Mouse (Mus musculus) forelimb bud, embryonic 11.5 days (tissue): Measurements from ENCODE around the gene Bag6.

Experiments
- DNase-seq: peaks from one replicate; pipeline ENCODE4 v3.0.0-alpha.2; 2012; ENCODE audit warnings: low read depth, low spot score

Gene Bag6

DNA sequence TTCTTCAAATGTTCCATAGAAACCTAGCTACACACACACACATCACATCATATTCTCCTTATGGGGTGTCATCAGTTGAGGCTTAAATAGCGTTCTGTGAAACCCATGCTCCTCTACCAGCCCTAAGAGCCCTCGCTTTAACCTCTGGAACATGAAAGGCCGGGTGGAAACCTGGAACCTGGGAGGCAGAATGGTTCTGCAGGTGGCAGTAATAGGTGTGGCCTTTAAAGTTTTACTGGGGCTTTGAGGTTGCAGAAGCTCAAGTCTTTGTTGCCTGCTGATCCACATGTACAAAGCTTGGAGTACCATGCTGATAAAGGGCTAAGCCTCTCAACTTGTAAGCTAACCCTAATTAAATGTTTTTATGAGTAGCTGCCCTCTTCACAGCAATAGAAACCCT, 12.4 kb downstream of the Bag6 start:
- DNase-seq: peak; percentile 25

DNA sequence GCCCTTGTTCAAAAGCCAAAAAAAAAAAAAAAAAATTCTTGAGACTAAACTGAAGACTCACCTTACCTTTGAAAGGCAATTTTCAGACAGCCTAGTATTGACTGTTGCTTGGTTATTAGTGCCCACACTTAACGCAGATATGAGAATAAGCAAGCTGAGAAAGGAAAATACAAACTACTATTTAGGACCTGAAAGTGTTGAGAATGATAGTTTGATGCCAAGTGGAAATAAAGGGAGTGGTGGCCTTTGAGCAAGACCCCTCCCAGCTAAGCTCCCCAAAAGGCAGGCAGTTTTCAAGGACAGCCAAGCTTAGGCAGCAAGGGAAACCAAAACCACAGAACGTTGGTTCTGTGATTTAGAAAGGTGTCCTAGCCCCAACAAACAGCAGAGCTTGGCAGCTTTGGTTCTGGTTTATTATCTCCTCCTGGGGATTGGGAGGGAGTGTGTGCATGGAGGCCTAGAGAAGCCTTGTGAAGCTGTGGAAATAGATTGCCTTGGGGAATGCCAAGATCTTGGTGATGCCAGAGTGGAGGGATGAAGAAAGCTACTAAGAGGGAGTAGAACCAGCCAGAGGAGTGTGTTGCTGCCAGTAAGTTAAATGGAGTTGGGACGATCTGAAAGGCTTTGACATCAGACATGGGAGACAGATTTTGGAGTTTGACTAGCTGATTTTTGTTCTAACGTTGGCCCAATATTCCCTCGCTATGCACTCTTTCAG, 13.1 kb downstream of the Bag6 start:
- DNase-seq: no peak

DNA sequence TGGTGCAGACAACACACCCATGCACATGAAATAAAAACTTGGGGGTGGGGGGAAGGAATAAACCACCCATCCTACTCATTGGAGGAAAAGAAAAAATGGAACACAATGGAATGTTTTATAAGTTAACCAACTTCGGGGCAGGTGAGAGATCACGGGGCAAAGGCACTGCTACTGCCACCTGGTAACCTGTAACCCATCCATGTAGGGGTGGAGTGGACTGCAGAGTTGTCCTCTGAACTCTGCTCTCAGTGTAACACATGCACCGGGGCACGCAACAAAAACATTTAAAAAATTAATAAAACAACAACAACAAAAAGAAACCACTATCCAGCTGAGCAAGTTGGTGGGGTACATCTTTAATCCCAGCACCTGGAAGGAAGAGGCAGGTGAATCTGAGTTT, 17.1 kb downstream of the Bag6 start:
- DNase-seq: no peak

DNA sequence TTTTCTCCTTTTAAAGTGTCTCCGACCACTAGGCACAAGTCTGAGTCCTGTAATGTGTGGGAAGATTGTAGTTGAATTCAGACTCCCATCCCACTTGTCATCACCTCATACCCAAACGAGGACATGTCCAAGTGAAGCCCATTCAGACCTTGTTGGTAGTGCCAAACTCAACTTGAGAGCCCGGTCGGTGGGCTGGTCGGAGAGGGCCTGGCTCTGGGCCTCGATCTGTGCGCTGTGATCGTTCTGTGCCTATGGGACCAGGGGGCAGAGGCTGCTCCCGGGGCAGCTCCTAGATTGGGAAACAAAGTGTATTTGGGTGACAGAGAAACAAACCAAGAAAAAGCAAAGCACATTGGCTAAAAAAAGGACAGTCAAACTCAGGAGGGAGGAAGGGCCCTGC, 18.1 kb downstream of the Bag6 start:
- DNase-seq: no peak

DNA sequence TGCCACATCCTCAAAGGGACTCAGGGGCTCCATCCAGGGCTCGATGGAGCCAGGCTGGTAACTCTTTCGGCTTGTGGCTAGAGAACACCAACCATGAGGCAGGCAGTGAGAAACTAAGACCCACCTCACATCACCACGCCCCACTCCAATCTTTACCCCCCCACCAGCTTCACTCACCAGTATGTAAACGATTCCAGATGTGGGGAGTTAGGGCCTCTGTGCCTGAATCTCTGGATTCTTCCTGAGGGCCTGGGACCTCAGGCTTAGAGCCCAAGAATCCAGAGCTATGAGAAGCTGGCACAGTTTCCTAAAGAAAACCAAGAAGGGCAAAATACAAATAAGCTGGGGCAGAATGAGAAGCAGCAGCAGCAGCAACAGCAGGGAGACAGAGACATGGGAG, 19.0 kb downstream of the Bag6 start:
- no peak for DNase-seq

DNA sequence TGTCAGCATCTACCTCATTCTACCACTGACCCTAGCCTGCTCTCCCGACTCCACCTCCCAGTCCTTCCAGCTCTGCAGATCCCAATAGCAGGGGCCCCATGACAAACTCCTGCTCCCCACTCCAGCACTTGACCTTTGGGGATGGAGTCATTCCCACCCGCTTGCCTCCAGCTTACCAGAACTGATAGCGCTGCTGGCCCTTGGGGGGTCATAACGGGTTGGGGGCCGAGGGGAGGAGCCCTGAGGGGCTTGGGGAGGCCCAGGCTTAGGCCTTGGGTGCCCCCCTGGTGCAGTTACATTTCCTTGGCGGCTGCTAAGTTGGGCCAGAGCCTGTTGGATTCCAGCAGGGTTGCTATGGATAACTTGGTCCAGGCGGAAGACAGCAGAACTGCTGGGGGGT, 19.6 kb downstream of the Bag6 start:
- DNase-seq: no peak

DNA sequence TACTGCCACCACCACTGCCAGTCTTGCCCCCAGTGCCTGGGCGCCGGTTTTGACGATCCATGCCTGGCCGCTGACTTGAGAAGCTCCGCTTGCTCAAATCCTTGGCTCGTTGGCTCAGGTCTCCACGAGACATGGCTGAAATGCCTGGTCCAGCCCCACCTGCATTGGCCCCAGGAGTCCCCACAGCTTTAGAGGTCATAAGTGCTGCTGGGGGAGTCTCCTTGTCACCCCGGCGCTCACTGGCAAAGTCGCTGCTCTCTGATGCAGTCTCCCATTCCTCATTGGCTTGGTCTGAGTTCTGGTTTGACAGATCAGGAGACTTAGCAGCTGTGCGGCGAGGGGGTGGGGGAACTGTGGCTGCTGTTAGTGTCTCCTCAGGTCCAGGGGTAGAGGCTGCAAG, 20.5 kb downstream of the Bag6 start:
- DNase-seq: no peak

DNA sequence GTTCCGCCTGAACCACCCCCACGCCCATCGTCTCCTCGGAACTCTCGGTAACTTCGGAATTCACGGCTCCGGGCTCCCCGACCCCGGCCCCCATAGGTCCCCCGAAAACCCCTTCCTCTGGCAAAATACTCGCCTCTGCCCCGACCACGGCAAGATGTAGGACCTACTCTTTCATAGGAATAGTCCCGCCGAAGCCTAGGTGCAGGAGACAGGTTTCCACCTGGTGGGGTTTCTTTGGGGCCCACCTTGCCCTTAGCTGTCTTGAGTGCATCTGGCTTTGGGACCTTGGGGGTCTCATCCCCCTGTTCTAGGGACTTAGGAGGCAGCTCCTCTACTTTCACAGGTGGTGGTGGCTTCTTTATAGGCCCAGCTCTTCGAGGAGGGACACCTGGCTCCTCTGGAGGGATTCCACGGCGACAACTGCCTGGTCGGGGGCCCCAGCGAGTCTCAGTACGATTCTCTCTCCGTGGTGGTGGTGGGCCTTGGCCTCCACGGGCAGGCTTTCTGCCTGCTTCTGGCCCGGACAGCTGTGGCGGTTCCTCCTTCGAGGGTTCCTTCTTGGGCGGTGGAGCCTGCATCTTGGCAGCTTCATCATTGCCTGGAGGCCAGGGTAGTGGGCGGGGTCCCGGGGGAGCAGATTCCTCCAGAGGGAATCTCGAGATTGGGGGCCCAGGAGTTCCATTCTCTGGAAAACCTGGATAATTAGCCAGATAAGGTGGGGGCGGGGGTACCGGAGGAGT, 21.7 kb downstream of the Bag6 start:
- DNase-seq: no peak

DNA sequence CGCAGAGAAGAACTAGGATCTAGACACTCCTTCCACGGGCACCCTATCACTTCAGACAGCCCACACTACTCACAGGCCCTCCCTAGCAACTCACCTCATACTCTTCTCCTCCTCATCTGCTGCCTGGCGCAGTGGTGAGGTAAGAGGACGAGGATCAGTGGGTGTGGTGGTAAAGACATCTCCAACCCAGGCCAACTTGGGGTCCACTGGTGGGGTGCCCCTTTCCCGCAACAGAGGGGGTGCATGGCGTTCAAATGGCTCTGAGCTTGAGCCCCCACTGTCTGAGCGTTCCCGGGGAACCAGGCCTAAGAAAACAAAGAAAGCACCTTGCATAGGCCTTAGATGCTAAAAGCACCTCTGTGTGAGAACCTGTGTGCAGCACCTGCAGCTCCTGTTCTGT, 22.3 kb downstream of the Bag6 start:
- no peak for DNase-seq

DNA sequence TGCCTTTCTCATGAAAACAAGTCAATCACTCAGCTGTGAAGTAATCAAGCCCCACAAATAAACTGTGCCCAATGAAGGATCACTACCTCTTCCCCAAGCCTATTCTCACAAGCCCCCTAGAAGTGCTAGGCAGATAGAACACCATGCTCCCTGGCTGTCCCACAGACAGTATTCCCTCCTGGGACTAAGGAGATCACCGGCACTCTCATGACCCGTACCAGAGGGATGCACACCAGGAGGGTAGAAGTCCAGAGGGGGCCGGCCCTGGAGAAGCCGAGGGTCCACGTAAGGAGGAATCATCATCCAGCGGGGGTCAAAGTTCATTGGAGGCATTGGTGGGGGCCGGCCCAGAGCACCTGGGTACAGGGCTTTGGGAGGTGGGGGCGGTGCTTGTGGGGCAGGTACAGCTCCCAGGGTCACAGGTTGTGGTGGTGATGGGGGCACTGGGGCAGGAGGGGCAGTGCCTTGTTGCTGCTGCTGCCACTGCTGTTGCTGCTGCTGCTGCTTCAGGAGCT, 22.7 kb downstream of the Bag6 start:
- no peak for DNase-seq

DNA sequence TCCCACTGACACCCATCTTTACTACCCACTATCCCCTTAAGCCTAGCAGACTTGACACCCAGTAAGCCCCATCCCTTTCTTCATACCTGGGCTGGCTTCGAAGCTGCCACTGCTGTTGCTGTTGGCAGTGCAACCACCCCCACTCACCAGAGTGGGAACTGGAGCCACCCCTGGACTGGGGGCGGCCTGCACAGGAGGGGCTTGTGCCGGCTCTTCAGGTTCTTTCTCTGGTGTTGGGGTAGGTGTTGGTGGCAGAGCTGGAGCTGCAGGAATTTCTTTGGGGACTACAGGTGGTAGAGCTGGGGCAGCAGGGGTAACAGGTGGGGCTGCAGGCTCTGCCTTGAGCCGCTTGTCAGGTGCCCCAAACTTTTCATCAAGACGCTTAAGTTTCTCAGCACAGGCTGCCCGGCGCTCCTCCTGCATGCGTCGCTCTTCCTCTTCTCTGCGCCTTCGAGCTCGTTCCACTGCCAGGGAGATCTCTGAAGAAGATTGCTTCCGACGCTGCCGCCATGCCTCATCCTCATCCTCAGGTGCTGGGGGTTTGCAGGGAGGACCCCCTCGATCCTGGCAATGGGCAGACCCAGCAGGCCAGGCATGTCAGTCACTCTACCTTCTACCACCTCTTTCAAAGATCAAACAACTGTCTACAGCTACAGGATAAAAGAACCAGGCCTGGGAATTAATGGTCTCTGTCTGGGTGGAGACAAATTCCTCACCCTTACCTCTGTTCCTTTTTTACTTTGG, 24.0 kb downstream of the Bag6 start:
- DNase-seq: no peak

DNA sequence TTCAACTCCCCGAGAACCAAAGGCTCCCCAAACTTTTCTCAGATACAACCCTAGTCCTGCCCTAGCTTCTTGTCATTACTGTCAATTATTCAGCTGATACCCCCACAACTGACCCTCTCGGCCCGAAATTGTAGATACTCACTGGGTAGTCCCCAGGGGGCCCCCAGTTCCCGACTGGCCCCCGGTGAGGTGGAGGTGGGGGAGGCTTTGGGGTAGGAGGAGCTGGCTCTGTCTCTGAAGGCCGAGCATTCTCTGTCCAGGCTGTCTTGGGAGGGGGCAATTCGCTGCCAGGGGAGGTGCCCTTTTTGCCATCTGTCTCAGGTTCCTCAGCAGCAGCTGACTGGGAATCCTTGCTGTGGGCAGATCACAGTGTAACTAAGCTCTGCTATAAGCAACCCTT, 24.7 kb downstream of the Bag6 start:
- DNase-seq: no peak

DNA sequence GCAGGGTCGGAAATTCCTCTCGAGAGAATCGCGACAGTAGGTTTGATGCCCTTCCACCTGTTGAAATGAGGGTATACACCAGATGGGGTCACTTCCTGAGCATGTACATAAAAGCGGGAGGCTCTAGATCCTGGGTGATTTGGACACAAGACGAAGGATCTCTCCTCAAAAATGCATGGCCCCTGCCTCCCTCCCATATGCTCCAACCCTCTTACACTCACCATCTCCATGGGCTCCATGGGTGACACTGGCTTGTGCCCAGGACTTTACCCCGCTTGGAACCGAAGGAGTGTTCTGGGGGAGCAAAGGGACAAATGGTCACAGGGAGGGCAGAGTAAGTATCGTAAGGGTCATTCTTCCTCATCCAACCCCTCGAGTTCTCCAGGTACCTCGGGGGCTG, 26.4 kb downstream of the Bag6 start:
- DNase-seq: no peak

DNA sequence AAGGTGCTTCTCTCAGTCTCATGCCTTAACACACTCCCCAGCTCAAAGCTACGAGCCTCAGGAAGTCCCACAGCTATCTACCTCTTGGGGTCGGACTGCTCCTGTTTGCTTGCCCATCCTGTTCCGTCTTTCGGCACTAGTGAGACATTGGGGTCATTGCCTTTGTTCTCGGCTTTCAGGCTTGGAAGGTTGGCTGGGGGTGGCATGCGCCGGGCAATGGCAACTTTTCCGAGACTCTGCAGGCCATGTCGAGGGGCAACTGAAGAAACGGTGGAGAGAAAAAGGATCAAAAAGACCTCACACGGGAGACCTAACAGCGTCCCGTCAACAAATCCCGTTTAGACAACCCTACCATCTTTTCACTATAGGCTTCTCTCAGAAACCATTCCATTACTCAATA, 27.1 kb downstream of the Bag6 start:
- DNase-seq: no peak

DNA sequence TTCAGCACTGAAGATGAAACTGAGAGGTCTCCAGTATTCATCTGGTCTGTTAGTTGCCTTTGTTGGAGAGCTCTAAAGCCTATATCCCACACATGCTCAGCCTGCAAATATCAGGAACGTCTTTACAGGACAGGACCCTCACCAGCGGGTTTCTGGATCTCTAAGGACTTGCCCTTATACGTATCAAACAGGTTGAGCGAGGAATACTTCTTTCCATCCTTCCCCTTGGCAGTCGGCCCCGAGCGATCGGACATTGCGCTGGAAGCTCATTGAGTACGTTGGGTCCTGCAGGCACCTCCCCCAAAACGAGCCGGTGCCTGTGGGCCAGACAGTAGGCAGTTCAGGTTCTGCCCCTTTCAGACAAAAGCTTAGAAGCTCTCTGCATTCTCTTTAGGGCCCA, 27.8 kb downstream of the Bag6 start:
- no peak for DNase-seq

DNA sequence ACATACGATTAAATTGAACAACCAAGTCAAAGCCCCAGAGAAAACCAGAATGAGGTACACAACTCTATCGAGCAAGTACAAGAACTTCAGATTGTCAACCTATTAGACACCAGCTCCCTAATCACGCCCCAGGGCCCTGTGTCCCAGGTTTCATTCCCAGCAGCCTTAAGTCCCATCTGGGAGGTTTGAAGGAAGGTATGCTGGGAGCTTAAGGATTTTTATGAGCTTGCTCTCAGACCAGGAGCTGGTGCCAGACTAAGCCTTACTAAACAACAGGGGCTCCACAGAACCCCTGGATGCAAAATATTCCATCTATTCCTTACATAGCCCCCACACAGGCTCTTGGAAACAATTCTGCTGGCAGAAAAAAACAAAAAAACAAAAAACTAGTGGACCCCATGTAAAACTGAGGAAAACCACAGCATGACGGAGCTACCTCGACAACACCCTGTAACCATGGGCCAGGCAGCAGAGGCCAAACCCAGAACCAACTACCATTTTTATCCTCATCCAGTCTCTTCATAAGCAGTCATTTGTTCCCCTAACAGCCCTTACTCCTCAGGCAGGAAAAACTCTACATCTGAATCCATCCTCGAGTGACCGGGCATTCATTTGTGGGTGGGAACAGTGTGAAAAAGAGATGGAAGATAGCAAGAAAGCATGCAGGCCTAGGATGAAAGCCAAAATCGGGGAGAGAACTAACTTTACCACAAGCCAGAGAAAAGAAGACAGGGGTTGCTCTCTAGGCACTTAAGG, 28.5 kb downstream of the Bag6 start:
- DNase-seq: no peak

DNA sequence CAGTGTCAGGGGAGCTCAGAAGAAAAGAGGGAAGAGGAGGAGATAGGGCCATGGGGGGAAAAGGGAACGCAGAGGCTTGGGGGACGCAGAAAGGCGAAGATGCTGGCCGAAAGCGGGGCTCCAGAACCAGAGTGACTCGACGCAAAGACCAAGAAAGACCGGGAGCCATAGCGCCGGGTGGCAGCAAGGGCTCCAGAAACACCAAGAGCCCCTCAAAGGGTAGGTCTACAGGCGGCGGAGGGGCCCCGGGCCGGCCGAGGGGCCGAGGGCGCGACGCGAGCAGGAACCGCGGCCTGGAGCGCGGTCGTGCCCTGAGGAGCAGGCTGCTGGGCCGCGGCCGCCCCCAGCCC, 29.2 kb downstream of the Bag6 start:
- no peak for DNase-seq

DNA sequence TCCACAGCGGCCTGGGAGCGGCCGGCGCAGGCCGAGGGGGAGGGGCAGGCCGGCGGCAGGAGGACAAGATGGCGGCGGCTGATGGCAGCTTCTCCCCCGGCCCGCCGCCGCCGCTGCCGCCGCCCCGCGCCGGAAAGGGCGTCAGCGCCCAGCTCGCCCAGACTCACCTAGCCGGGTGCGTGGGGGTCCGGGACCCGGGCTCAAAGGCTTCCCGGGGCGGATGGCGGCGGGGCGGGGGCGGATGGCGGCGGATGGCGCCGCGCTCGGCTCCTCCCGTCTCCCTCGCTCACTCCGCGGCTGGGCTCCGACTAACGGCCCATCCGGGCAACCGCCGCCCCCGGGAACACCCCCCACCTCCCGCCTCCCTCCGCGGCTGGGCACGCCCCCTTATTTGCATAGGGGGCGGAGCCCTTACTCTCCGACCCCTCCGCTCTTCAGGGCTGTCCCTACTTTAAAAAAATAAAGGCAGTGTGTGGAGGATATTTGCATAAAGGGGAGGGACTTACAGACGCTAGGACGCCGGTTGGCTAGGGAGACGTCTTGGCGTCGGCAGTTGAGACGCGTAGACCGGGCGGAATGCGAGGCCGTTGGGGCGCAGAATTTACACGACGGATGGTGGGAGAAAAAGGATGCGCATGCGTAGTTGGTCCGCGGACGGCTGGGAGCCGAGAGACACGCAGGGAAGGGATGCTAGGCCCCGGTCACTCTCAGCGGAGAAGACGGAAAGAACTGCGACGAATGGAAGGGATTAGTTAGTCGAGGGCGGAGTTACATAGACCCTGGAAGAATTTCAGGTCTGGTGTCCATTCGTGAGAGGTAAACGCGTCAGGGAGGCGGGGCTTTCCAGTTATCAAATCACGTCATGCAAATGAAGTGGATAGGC, 29.8 kb downstream of the Bag6 start, which contains the start of gene Prrc2a:
Gene Prrc2a (minus strand): TSS at position 330 of the 883 bp plus-strand sequence.
- DNase-seq: peak; percentile 99

DNA sequence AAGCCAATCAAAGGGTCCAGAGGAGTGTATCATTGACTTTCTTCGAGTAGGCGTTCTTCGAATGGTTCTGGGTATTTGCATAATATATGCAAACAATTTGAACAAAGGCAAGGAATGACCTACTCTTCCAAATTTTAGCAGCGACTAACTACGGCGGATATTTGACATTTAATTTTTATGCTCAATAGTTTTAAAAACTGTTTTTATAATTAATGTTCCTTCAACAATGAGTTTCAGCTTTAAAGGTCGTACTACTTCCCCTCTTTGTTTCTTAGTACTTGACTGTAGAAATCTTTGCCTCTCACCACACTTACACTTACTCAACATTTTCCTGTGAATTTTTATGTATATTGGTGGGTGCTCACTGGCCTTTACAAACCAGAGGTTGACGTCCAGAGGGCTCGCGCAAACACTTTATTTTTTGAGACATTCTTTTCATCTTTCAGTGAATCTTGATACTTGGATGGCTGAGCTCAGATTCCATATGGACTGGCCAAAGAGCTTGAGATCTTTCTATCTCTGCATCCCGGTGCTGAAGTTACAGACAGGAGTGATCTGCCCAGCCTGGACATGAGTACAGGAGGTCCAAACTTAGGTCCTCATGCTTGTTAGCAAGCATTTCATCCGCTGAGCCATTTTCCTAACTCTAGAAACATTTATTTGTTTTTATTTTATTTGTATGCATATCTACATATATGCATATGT, 30.6 kb downstream of the Bag6 start:
- no peak for DNase-seq

DNA sequence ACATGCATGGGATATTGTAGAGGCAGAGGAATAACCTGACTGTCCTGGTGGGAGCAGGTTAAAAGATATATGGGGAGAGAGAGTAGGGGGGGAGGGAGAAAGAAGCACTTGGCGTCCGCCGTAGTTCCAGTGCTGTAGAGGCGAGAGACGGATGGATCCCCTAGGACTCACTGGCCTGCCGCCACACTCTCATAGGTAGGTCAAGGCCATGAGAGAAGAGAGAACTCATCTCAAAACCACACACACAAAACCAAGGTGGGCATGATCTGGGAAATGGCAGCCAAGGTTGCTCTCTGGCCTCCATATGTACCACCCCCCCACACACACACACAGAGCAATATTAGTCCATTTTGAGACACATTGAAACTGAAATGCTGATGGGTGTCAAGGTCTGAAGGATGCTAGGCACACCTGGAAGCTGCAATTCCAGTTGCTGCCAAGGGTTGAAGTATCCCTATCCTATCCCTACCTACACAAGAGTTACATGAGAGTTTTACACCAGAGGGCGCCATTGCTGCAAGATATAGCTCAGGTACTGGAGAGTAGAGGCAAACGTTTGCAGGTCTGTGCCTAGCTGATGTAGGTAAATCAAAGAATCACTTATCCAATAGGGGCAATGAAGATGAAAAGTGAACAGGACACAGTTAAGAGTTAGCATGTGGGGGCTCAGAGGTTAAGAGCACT, 31.5 kb downstream of the Bag6 start:
- peak; percentile 78 for DNase-seq
